Mouse (Mus musculus) stomach, postnatal 0 days (tissue): ENCODE measurements around the gene Syn2. TPM values are rescaled to one million over a fixed set of nuclear protein-coding genes. Genes with fewer than 3 reads are reported as not detected.

ENCODE experiments used
- ATAC-seq: fragments of 200-750 bp; cut with Nextera tagmentation; 2 replicates; pipeline ENCODE4 v1.8.0; 2017; ENCODE audit not compliant: low FRiP score, low TSS enrichment
- DNase-seq: peaks from one replicate; pipeline ENCODE4 v3.0.0-alpha.2; 2016; ENCODE audit warnings: low spot score
- H3K27ac ChIP-seq: fragments of 300-500 bp; sonication (generic); replicated peaks from 2 replicates; pipeline ENCODE4 v1.5.1; 2014; ENCODE audit warnings: mild to moderate bottlenecking, control low read depth
- H3K27me3 ChIP-seq: fragments of 300-500 bp; sonication (generic); 2 replicates; pipeline ENCODE4 v1.6.1; 2014; ENCODE audit warnings: low read length; ENCODE audit not compliant: control insufficient read depth, insufficient read depth
- H3K36me3 ChIP-seq: fragments of 300-500 bp; sonication (generic); 2 replicates; pipeline ENCODE4 v1.6.1; 2014; ENCODE audit warnings: low read length, mixed read lengths; ENCODE audit not compliant: control insufficient read depth, insufficient read depth
- H3K4me1 ChIP-seq: fragments of 300-500 bp; sonication (generic); replicated peaks from 2 replicates; pipeline ENCODE4 v1.6.1; 2014; ENCODE audit warnings: antibody characterized with exemption; ENCODE audit not compliant: control insufficient read depth, insufficient read depth
- H3K4me2 ChIP-seq: fragments of 300-500 bp; sonication (generic); replicated peaks from 2 replicates; pipeline ENCODE4 v1.6.1; 2014; ENCODE audit warnings: low read depth, mild to moderate bottlenecking, control low read depth, moderate library complexity
- H3K4me3 ChIP-seq: fragments of 300-500 bp; sonication (generic); 2 replicates; pipeline ENCODE4 v1.5.1; 2014; ENCODE audit warnings: low read depth, low read length, control low read depth
- H3K9ac ChIP-seq: fragments of 300-500 bp; sonication (generic); 2 replicates; pipeline ENCODE4 v1.6.1; 2014; ENCODE audit warnings: mild to moderate bottlenecking, low read length, control low read depth, mixed read lengths
- H3K9me3 ChIP-seq: fragments of 300-500 bp; sonication (generic); 2 replicates; pipeline ENCODE4 v1.6.1; 2016; ENCODE audit warnings: low read length; ENCODE audit not compliant: control insufficient read depth
- CTCF ChIP-seq: IDR thresholded peaks from 2 replicates; pipeline ENCODE4 v1.5.1; 2016; ENCODE audit warnings: antibody characterized with exemption, low read depth, mild to moderate bottlenecking, moderate library complexity
- EP300 ChIP-seq: optimal IDR thresholded peaks from 2 replicates; pipeline ENCODE3; 2016; ENCODE audit warnings: antibody characterized with exemption
- WGBS: fragments of 180-500 bp; shearing (Covaris S2); extraction: QIAGEN DNeasy Blood & Tissue Kit; methylation state at CpG from one replicate; pipeline ENCODE4 v1.1.7; 2014; 5-methylcytosine and 5-hydroxymethylcytosine counted together
- polyA plus RNA-seq: library from polyadenylated mRNA; unstranded; fragments of >200 nt; fragmentation: Nextera tagmentation; extraction: Ambion mirVana; gene quantifications from 2 replicates; pipeline ENCODE4 v1.2.1, GENCODE M21; 2015

Syn2 gene
- polyA plus RNA-seq, 1 experiment from 2014 or later, result 4.5 TPM

DNA sequence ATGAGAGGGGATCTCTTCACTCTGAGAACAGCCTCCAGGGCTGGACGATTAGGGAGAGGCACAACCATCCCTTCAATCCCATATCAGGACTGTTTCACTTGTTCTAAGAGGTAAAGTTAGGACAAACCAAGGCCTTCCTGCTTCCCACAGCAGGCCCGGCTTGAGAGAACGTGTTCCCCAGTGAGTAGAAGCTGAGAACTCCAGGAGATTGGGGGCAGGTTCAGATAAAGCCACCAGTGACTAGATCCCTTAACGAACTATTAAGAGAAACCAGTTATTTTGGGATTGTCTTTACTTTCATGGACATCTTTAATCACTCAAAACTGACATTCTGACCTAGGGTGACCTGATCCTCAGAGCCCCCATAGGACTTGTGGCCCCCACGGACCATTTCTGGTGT lies 134.9 kb downstream of the Syn2 start:
- Histone ChIP-seq H3K4me3 (no peak overlapping the region), H3K4me2 (no peak overlapping the region), H3K36me3 (no peaks in the 10 kb centered on the region), H3K4me1 (no peaks in the 10 kb centered on the region), H3K9me3 (no peaks in the 10 kb centered on the region), H3K27me3 (no peaks in the 10 kb centered on the region), H3K9ac (no peak overlapping the region), H3K27ac (no peak overlapping the region)
- DNase-seq (no peak), ATAC-seq (no peak)
- WGBS, result 69% methylated on average over 5 of the region's 5 CpGs
- TF ChIP-seq EP300, result no peak

DNA sequence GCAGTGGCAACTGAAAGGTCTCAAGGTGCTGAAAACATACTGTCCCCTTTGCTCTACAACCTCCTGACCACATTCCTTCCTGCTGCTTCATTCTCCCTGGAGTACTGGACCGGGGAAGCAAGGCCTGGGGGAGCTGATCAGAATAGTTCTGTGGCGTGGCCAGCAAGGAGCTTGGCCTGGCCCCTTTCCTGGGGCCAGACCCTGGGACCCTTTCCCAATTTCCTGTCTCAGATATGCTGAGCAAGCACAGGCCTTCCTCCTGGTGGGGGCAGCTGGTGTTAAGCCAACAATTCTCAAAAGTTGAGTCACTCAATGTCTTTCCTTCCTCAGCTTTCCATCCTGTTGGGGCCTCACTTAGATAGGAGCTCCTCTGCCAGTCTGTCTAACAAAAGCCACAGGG lies 135.4 kb downstream of the Syn2 start:
- Histone ChIP-seq H3K4me2 (no peak overlapping the region), H3K36me3 (no peaks in the 10 kb centered on the region), H3K9me3 (no peaks in the 10 kb centered on the region), H3K9ac (no peak overlapping the region), H3K27me3 (no peaks in the 10 kb centered on the region), H3K4me1 (no peaks in the 10 kb centered on the region), H3K4me3 (no peak overlapping the region), H3K27ac (no peak overlapping the region)
- DNase-seq (no peak), ATAC-seq (no peak)
- WGBS, result 75% methylated on average over 2 of the region's 2 CpGs
- TF ChIP-seq EP300 (no peak), CTCF (no peak)

GRCm38 (mm10) chr6:115271326-115271725 lies 136.6 kb downstream of the Syn2 start:
- WGBS, result 74% methylated on average over 3 of the region's 3 CpGs
- Histone ChIP-seq H3K27me3 (no peaks in the 10 kb centered on the region), H3K9me3 (no peaks in the 10 kb centered on the region), H3K27ac (no peak overlapping the region), H3K4me3 (no peak overlapping the region), H3K9ac (no peak overlapping the region), H3K36me3 (no peaks in the 10 kb centered on the region), H3K4me2 (no peak overlapping the region), H3K4me1 (no peaks in the 10 kb centered on the region)
- TF ChIP-seq CTCF, result no peak
- ATAC-seq (no peak), DNase-seq (no peak)

GRCm38 (mm10) chr6:115271866-115272271 lies 137.2 kb downstream of the Syn2 start:
- no peak overlapping the region for H3K27ac ChIP-seq
- TF ChIP-seq CTCF (no peak), EP300 (no peak)

GRCm38 (mm10) chr6:115273346-115273745 lies 138.6 kb downstream of the Syn2 start:
- no peak for ATAC-seq
- TF ChIP-seq EP300 (no peak), CTCF (no peak)
- Histone ChIP-seq H3K36me3 (no peaks in the 10 kb centered on the region), H3K4me2 (no peak overlapping the region), H3K27ac (no peak overlapping the region), H3K9me3 (no peaks in the 10 kb centered on the region), H3K4me3 (no peak overlapping the region), H3K4me1 (no peaks in the 10 kb centered on the region), H3K27me3 (no peaks in the 10 kb centered on the region), H3K9ac (no peak overlapping the region)
- no peak for DNase-seq
- 80% methylated on average over 10 of the region's 10 CpGs for WGBS

More at GRCm38 (mm10) chr6:115271866-115272271, 137.2 kb downstream of the Syn2 start:
- DNase-seq, result peak; percentile 85
- no peaks in the 10 kb centered on the region for H3K4me1 ChIP-seq
- peak; percentile 73 for ATAC-seq
- no peaks in the 10 kb centered on the region for H3K36me3 ChIP-seq
- H3K9me3 ChIP-seq, result no peaks in the 10 kb centered on the region
- H3K9ac ChIP-seq, result no peak overlapping the region
- H3K4me2 ChIP-seq, result no peak overlapping the region
- WGBS, result 11% methylated on average over 4 of the region's 4 CpGs
- no peaks in the 10 kb centered on the region for H3K27me3 ChIP-seq
- H3K4me3 ChIP-seq, result no peak overlapping the region

DNA sequence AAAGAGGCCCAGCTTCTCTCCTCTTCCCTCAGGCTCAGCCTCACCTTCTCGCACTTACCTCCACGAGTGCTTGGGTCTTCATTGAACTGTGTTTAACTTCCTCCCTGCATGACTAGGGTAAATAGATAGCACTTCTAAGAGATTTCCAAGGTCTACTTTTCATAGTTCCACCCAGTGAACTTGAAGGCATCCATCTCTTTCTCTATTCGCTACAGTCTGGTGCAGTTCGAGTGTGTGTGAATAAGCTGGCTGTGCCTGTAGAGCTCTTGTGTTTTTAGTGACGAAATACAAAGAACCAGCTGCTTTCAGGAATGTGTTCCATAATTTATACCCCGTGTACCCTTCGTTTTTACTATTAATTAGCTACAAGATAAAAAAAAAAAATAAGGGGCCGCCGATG lies 140.0 kb downstream of the Syn2 start:
- WGBS, result 54% methylated on average over 9 of the region's 9 CpGs
- ATAC-seq (no peak), DNase-seq (no peak)
- H3K4me2 ChIP-seq, result no peak overlapping the region
- no peaks in the 10 kb centered on the region for H3K36me3 ChIP-seq
- no peaks in the 10 kb centered on the region for H3K27me3 ChIP-seq
- H3K9ac ChIP-seq, result no peak overlapping the region
- no peaks in the 10 kb centered on the region for H3K4me1 ChIP-seq
- no peaks in the 10 kb centered on the region for H3K9me3 ChIP-seq
- TF ChIP-seq EP300 (no peak), CTCF (no peak)
- H3K27ac ChIP-seq, result no peak overlapping the region
- no peak overlapping the region for H3K4me3 ChIP-seq
